Mouse (Mus musculus) layer of hippocampus, postnatal 36 days (tissue): ENCODE data around the gene Tenm4. TPM values are rescaled to one million over a fixed set of nuclear protein-coding genes. Genes with fewer than 3 reads are reported as not detected.
"Not testable (repeated sequence)": the region's sequence is repeated elsewhere in the genome, so short reads cannot be mapped to it uniquely, and the experiment has no call there.

Experiments used
- DNase-seq, 2 experiments: peaks; one replicate each; pipeline ENCODE4 v3.0.0; 2022
- total RNA-seq, 2 experiments: library from RNA; stranded (reverse); gene quantifications; 2 replicates each; pipeline ENCODE4 v1.2.3; 2021

The Tenm4 gene
- total RNA-seq, 2 experiments from 2014 or later, result 116 to 124 TPM

GRCm38 (mm10) chr7:96595535-96596295 lies 424.7 kb downstream of the Tenm4 start:
- DNase-seq, result no peak

- no peak for DNase-seq
Observed at GRCm38 (mm10) chr7:96596402-96597195, 425.6 kb downstream of the Tenm4 start.

GRCm38 (mm10) chr7:96597871-96598270 lies 426.8 kb downstream of the Tenm4 start:
- no peak for DNase-seq

- DNase-seq, result no peak
Observed at GRCm38 (mm10) chr7:96599081-96599480, 428.0 kb downstream of the Tenm4 start.

GRCm38 (mm10) chr7:96600381-96600941 lies 429.4 kb downstream of the Tenm4 start:
- DNase-seq, result no peak

GRCm38 (mm10) chr7:96604091-96604745 lies 433.2 kb downstream of the Tenm4 start:
- DNase-seq, result no peak

- no peak for DNase-seq
Observed at GRCm38 (mm10) chr7:96605316-96605715, 434.3 kb downstream of the Tenm4 start.

GRCm38 (mm10) chr7:96609854-96610586 lies 439.0 kb downstream of the Tenm4 start:
- DNase-seq, result peak in 1 of 2 experiments; percentile 8

GRCm38 (mm10) chr7:96617371-96617770 lies 446.3 kb downstream of the Tenm4 start:
- DNase-seq, result no peak

GRCm38 (mm10) chr7:96619930-96620472 lies 449.0 kb downstream of the Tenm4 start:
- no peak for DNase-seq

GRCm38 (mm10) chr7:96626338-96626737 lies 455.3 kb downstream of the Tenm4 start:
- DNase-seq, result no peak

- DNase-seq, result not testable (repeated sequence)
Observed at GRCm38 (mm10) chr7:96630551-96630950, 459.5 kb downstream of the Tenm4 start.

GRCm38 (mm10) chr7:96633008-96633407 lies 462.0 kb downstream of the Tenm4 start:
- DNase-seq, result no peak

- no peak for DNase-seq
Observed at GRCm38 (mm10) chr7:96635830-96636440, 464.9 kb downstream of the Tenm4 start.

- DNase-seq, result no peak
Observed at GRCm38 (mm10) chr7:96643461-96644204, 472.6 kb downstream of the Tenm4 start.

GRCm38 (mm10) chr7:96644205-96644531 lies 473.1 kb downstream of the Tenm4 start:
- DNase-seq, result no peak

GRCm38 (mm10) chr7:96647657-96648056 lies 476.6 kb downstream of the Tenm4 start:
- DNase-seq, result no peak

GRCm38 (mm10) chr7:96648606-96649005 lies 477.6 kb downstream of the Tenm4 start:
- DNase-seq, result no peak

GRCm38 (mm10) chr7:96649171-96649570 lies 478.1 kb downstream of the Tenm4 start:
- DNase-seq, result no peak

GRCm38 (mm10) chr7:96650435-96650834 lies 479.4 kb downstream of the Tenm4 start:
- no peak for DNase-seq

GRCm38 (mm10) chr7:96651055-96651454 lies 480.0 kb downstream of the Tenm4 start:
- DNase-seq, result no peak
